Mouse (Mus musculus) layer of hippocampus, adult 11-12 months (tissue): ENCODE data around the gene Phox2b.

Experiments
- DNase-seq: peaks from one replicate; pipeline ENCODE4 v3.0.0; 2022; ENCODE audit warnings: low spot score

Phox2b gene

GRCm38 (mm10) chr5:67091766-67092165 lies 7.3 kb downstream of the Phox2b start:
- DNase-seq = no peak

- no peak for DNase-seq
Measured at GRCm38 (mm10) chr5:67090856-67091255, 8.2 kb downstream of the Phox2b start.

GRCm38 (mm10) chr5:67083117-67083516 lies 16.0 kb downstream of the Phox2b start:
- DNase-seq = no peak

GRCm38 (mm10) chr5:67063596-67063995 lies 35.5 kb downstream of the Phox2b start:
- no peak for DNase-seq

- no peak for DNase-seq
Measured at GRCm38 (mm10) chr5:67060519-67060918, 38.6 kb downstream of the Phox2b start.

- no peak for DNase-seq
Measured at GRCm38 (mm10) chr5:67057803-67058202, 41.3 kb downstream of the Phox2b start.

- no peak for DNase-seq
Measured at GRCm38 (mm10) chr5:67048003-67048402, 51.1 kb downstream of the Phox2b start.
